Mouse (Mus musculus) T-cell, adult 66 days (primary cell): ENCODE results near the gene Smndc1. TPM values are rescaled to one million over a fixed set of nuclear protein-coding genes. Genes with fewer than 3 reads are reported as not detected.

Source experiments
- total RNA-seq, 2 experiments: library from RNA; stranded (reverse); gene quantifications; 3 replicates in 1 of 2; 4 replicates in 1 of 2; pipeline ENCODE4 v1.2.4; 2023

Smndc1 gene
- 100 to 1,000 TPM in 1 of 2 experiments, 10 to 100 TPM in 1; 91.8 to 105 TPM for total RNA-seq

DNA sequence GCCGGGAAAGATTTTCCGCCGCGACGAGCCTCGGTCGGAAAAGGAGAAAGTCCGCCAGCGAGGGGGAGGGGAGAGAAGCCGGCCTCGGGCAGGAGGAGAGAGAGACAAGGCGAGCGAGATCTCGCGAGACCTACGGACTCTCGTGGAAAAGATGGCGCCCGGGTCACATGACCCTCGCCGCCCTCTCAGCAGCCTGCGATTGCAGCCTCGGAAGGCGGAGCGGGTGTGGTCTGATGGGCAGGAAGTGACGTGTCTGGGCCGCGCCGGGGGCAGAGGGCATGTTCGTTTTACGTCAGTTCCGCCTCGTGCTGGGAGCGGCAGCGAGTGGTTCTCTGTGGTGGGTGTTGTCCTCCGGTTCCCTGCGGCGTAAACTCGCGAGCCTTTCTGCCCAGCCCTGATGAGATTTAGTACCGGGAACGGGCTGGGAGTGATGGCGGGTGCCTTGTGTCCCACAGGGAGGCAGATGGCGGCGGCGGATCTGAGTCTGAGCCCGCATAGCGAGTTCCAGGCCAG, at the start of gene Smndc1:
TSS of gene Smndc1 (minus strand) at position 84 of the 513 bp plus-strand sequence.

DNA sequence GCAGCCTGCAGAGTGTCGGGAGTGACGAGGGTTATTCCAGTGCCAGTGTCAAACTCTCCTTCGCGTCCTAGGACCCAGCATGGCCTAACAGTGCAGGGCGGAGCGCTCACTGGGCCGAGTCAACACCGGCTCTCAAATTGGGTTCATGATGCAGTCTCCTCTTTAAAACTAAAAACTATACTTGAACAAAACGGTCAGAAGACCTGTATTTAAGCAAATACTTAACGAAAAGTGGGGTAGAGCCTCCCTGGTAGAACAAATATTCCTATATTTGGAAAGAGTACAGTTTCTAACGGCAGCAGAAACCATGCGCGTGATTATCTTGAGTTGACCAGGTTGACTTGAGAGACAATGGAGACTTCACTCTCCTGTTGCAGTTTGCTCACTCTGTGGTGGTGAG, 18.7 kb downstream of the Smndc1 start, which contains the start of gene Gm10197:
TSS of gene Gm10197 (minus strand) at position 101 of the 400 bp plus-strand sequence.

Other genes starting within 250 kb of the Smndc1 start
- 10 to 100 TPM; 26.2 to 26.7 TPM for gene Mxi1, start 80.1 kb downstream of the Smndc1 start, total RNA-seq
- gene Gm10197, start 18.8 kb downstream of the Smndc1 start, total RNA-seq: not detected
- gene Dusp5, start 138.5 kb upstream of the Smndc1 start, total RNA-seq: 100 to 1,000 TPM; 158 to 164 TPM
- gene Nutf2-ps1, start 198.5 kb upstream of the Smndc1 start, total RNA-seq: 10 to 100 TPM; 26.7 to 33.9 TPM
- gene Smc3, start 209.8 kb upstream of the Smndc1 start, total RNA-seq: 10 to 100 TPM; 67.7 to 70.4 TPM